Mouse (Mus musculus): ENCODE results near the gene Sox5. TPM values are rescaled to one million over a fixed set of nuclear protein-coding genes. Genes with fewer than 3 reads are reported as not detected.

The Sox5 gene
- polyA plus RNA-seq, 1 experiment from 2014 or later, result 246 TPM

DNA sequence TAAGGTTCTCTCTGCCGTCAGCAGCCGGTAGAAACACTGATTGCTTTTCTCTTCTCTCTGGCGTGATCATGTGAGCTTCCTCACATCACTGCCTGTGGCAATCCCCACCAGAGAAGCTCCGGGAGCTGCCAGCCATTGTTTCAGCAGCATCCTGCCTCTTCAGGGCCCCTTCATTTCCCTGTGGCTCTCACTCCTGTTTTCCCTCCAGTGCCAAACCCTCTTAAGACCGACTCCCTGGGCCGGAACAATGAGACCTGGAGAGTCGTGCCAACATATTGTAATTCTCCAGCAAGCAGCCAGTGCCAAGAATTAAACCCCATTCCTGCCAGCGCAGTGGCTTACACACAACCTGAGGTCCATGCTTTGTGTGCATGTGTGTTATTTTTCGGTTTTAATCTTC lies 736.3 kb downstream of the Sox5 start:
- peak; percentile 64 for ATAC-seq
- 8% methylated on average over 9 of the region's 9 CpGs for WGBS
- Histone ChIP-seq H3K9ac (replicated peaks; ENCODE audit: low read depth, low read length) (peak overlapping the region; percentile 35), H3K27ac (ENCODE audit: low read length) (peak overlapping the region; percentile 67), H3K36me3 (ENCODE audit: control insufficient read depth, insufficient read depth) (no peaks in the 10 kb centered on the region), H3K4me1 (replicated peaks; ENCODE audit: control insufficient read depth, insufficient read depth, low read length) (peaks cover 34% of the 10 kb centered on the region), H3K9me3 (ENCODE audit: control insufficient read depth, low read length) (no peaks in the 10 kb centered on the region), H3K4me2 (ENCODE audit: low read length) (peak overlapping the region; percentile 34), H3K27me3 (replicated peaks; ENCODE audit: control insufficient read depth, insufficient read depth, low read length) (no peaks in the 10 kb centered on the region), H3K4me3 (replicated peaks; ENCODE audit: low read length) (no peak overlapping the region)

DNA sequence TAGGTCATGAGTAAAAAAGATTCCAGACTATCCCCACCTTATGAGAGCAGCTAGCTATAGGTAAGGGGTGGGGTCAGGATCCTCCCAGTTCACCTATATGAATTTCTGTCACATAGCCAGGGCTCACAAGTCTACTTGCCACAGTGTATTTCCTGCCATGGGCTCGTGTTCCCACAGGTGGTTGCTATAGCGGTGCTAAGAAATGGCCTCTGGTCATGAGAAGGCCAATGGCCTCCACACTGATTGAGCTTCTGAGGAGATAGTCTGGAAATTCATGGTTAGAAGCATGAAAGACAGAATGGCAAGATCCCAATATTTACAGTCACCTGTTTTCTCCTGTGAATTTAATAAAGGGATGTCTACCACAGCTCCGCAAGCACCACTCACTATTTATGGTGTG lies 737.4 kb downstream of the Sox5 start:
- Histone ChIP-seq H3K4me3 (replicated peaks; ENCODE audit: low read length) (no peak overlapping the region), H3K27me3 (replicated peaks; ENCODE audit: control insufficient read depth, insufficient read depth, low read length) (no peaks in the 10 kb centered on the region), H3K9ac (replicated peaks; ENCODE audit: low read depth, low read length) (no peak overlapping the region), H3K36me3 (ENCODE audit: control insufficient read depth, insufficient read depth) (no peaks in the 10 kb centered on the region), H3K4me1 (replicated peaks; ENCODE audit: control insufficient read depth, insufficient read depth, low read length) (peaks cover 35% of the 10 kb centered on the region), H3K27ac (ENCODE audit: low read length) (no peak overlapping the region), H3K4me2 (ENCODE audit: low read length) (no peak overlapping the region), H3K9me3 (ENCODE audit: control insufficient read depth, low read length) (no peaks in the 10 kb centered on the region)
- 86% methylated on average over 3 of the region's 3 CpGs for WGBS
- ATAC-seq, result no peak

DNA sequence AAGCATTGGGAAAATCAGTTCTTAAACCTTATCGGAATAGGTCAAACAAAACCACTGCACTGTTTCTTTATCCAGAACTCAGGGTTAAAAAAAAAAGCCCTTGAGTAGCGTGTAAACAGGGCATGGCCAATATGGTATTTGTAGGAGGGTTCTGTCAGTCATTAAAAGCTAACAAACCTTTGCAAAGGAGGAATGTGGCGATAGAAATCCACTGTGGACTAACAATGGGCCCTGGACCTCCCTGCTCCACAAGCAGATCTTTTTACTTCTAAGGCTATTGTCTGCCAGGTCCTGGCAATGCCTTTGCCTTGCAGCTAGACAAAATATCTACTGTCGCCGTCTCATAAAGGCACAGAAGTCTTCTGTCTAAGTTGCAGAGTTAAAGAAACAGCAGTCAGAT lies 738.8 kb downstream of the Sox5 start:
- Histone ChIP-seq H3K4me1 (replicated peaks; ENCODE audit: control insufficient read depth, insufficient read depth, low read length) (peaks cover 39% of the 10 kb centered on the region), H3K27ac (ENCODE audit: low read length) (peak overlapping the region; percentile 28; the same call in 1 of the 2 replicates)

DNA sequence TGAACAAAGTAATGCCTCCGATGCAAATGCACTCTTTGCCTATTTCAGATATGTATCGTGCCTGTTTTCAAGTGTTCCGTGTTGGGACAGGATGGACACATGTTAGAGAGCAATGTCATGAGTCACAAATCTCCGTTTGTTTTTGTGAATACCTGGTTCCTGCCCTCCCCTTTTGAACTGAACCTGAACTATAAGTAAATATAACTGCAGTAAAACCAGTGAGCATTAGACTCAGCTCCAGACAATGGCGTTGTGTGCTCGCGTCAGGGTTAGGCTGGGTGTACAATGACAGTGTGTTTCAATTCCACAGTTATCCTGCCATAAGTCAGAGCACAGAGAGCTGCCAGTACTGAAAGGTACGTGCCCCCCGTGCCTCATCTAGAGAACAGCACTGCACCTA lies 739.8 kb downstream of the Sox5 start:
- WGBS, result 47% methylated on average over 9 of the region's 9 CpGs
- H3K4me2 ChIP-seq (ENCODE audit: low read length), result no peak overlapping the region
- H3K36me3 ChIP-seq (ENCODE audit: control insufficient read depth, insufficient read depth), result no peaks in the 10 kb centered on the region
- H3K4me3 ChIP-seq (replicated peaks; ENCODE audit: low read length), result no peak overlapping the region
- H3K27me3 ChIP-seq (replicated peaks; ENCODE audit: control insufficient read depth, insufficient read depth, low read length), result no peaks in the 10 kb centered on the region
- ATAC-seq, result 0 out of 2 replicates have a peak, but pooled peaks have one; percentile 21
- H3K9me3 ChIP-seq (ENCODE audit: control insufficient read depth, low read length), result no peaks in the 10 kb centered on the region
- no peak overlapping the region for H3K9ac ChIP-seq (replicated peaks; ENCODE audit: low read depth, low read length)
- H3K4me1 ChIP-seq (replicated peaks; ENCODE audit: control insufficient read depth, insufficient read depth, low read length), result peaks cover 39% of the 10 kb centered on the region
- no peak overlapping the region for H3K27ac ChIP-seq (ENCODE audit: low read length)

More for the DNA sequence above, 738.8 kb downstream of the Sox5 start:
- no peaks in the 10 kb centered on the region for H3K9me3 ChIP-seq (ENCODE audit: control insufficient read depth, low read length)
- ATAC-seq, result no peak
- H3K4me2 ChIP-seq (ENCODE audit: low read length), result no peak overlapping the region
- no peaks in the 10 kb centered on the region for H3K36me3 ChIP-seq (ENCODE audit: control insufficient read depth, insufficient read depth)
- H3K9ac ChIP-seq (replicated peaks; ENCODE audit: low read depth, low read length), result no peak overlapping the region
- WGBS, result 14% methylated on average over 5 of the region's 5 CpGs
- H3K27me3 ChIP-seq (replicated peaks; ENCODE audit: control insufficient read depth, insufficient read depth, low read length), result no peaks in the 10 kb centered on the region
- H3K4me3 ChIP-seq (replicated peaks; ENCODE audit: low read length), result no peak overlapping the region

DNA sequence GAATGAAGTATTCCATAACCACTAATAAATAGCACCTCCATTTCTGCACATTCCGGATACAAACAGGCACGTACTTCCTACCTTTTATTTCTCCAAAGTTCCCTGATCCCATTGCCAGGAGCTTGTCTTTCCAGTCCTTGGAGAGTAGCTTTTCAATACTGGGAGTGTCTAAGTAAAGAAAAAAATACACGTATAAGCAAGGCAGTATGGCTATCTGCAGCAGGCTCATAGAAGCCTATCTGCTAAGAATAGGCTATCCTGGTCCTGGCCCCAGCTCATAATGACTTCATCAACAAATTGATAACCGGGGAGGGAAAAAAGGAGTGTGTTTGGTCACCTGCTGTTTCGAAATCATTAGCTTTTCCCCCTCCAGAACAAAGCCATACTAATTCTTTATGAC lies 740.6 kb downstream of the Sox5 start:
- H3K4me2 ChIP-seq (ENCODE audit: low read length), result no peak overlapping the region
- H3K9me3 ChIP-seq (ENCODE audit: control insufficient read depth, low read length), result no peaks in the 10 kb centered on the region
- WGBS, result 35% methylated on average over 5 of the region's 5 CpGs
- H3K9ac ChIP-seq (replicated peaks; ENCODE audit: low read depth, low read length), result no peak overlapping the region
- ATAC-seq, result no peak
- no peak overlapping the region for H3K27ac ChIP-seq (ENCODE audit: low read length)
- no peaks in the 10 kb centered on the region for H3K27me3 ChIP-seq (replicated peaks; ENCODE audit: control insufficient read depth, insufficient read depth, low read length)
- H3K4me3 ChIP-seq (replicated peaks; ENCODE audit: low read length), result no peak overlapping the region
- H3K4me1 ChIP-seq (replicated peaks; ENCODE audit: control insufficient read depth, insufficient read depth, low read length), result peaks cover 36% of the 10 kb centered on the region
- H3K36me3 ChIP-seq (ENCODE audit: control insufficient read depth, insufficient read depth), result no peaks in the 10 kb centered on the region

DNA sequence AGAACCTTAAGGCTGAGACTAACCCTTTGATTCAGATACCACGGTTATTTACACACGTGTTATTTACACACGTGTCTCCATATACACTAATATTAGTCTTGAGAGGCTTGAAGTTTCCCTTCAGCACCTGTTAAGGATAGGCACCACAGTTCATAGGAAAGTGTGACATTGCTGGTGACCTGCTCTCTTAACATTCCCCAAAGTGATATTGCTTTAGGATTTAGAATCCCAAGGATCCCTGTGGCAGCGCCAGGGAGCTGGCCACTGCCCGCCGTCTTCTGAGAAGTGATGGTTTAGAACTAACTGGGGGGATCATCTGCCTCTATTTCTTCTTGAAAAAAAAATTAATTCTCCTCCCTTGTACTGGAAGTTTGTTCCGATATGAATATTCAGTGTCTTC lies 741.4 kb downstream of the Sox5 start:
- Histone ChIP-seq H3K9ac (replicated peaks; ENCODE audit: low read depth, low read length) (no peak overlapping the region), H3K4me3 (replicated peaks; ENCODE audit: low read length) (no peak overlapping the region), H3K36me3 (ENCODE audit: control insufficient read depth, insufficient read depth) (no peaks in the 10 kb centered on the region), H3K4me2 (ENCODE audit: low read length) (no peak overlapping the region), H3K27ac (ENCODE audit: low read length) (no peak overlapping the region), H3K4me1 (replicated peaks; ENCODE audit: control insufficient read depth, insufficient read depth, low read length) (peaks cover 31% of the 10 kb centered on the region), H3K27me3 (replicated peaks; ENCODE audit: control insufficient read depth, insufficient read depth, low read length) (no peaks in the 10 kb centered on the region), H3K9me3 (ENCODE audit: control insufficient read depth, low read length) (no peaks in the 10 kb centered on the region)
- WGBS, result 89% methylated on average over 7 of the region's 7 CpGs
- ATAC-seq, result no peak

DNA sequence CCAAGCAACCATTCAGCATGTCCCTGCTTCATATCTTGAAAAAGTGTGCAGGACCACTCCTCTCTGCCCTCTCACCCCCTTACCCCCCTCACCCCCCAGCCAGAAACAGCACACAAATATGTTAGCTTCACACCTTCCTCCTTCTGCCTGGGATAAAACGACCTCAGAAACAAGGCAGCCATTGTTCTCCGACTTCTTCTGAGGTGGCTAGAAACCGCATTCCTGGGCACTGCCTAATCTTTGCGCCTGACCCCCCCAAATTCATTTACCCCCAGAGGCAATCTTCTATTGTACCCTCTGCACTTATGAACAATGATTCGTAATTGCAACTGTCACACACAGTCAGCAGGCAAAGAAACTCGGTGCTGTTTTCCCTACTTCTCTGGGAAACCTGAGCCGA lies 742.6 kb downstream of the Sox5 start:
- H3K27me3 ChIP-seq (replicated peaks; ENCODE audit: control insufficient read depth, insufficient read depth, low read length), result no peaks in the 10 kb centered on the region
- ATAC-seq, result no peak
- H3K4me2 ChIP-seq (ENCODE audit: low read length), result no peak overlapping the region
- no peaks in the 10 kb centered on the region for H3K9me3 ChIP-seq (ENCODE audit: control insufficient read depth, low read length)
- no peak overlapping the region for H3K27ac ChIP-seq (ENCODE audit: low read length)
- 7% methylated on average over 7 of the region's 7 CpGs for WGBS
- H3K4me3 ChIP-seq (replicated peaks; ENCODE audit: low read length), result no peak overlapping the region
- peaks cover 26% of the 10 kb centered on the region for H3K4me1 ChIP-seq (replicated peaks; ENCODE audit: control insufficient read depth, insufficient read depth, low read length)
- H3K36me3 ChIP-seq (ENCODE audit: control insufficient read depth, insufficient read depth), result no peaks in the 10 kb centered on the region
- H3K9ac ChIP-seq (replicated peaks; ENCODE audit: low read depth, low read length), result no peak overlapping the region

DNA sequence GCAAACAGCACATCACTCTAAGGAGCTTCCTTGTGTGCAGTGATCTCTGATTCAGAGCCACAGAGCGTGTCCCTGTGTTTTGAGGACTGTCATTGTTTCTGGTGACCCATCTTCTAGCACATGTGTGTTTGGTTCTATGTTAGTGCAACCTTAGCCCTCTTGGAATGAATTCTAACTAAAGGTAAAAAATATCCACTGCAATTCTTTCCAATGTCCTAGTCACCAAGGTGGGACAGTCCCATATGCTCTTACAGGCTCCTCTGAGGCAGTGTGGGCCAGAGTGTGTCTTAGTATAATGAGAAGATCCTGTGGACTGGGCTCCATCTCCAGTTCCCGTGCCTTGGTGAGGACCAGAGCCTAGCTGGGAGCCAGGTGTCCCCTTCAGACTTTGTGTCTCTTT lies 748.6 kb downstream of the Sox5 start:
- H3K9me3 ChIP-seq (ENCODE audit: control insufficient read depth, low read length), result no peaks in the 10 kb centered on the region
- 98% methylated on average over 2 of the region's 2 CpGs for WGBS
- no peak overlapping the region for H3K4me3 ChIP-seq (replicated peaks; ENCODE audit: low read length)
- H3K4me1 ChIP-seq (replicated peaks; ENCODE audit: control insufficient read depth, insufficient read depth, low read length), result no peaks in the 10 kb centered on the region
- no peak overlapping the region for H3K27ac ChIP-seq (ENCODE audit: low read length)
- no peak for ATAC-seq
- no peaks in the 10 kb centered on the region for H3K27me3 ChIP-seq (replicated peaks; ENCODE audit: control insufficient read depth, insufficient read depth, low read length)
- no peak overlapping the region for H3K4me2 ChIP-seq (ENCODE audit: low read length)
- no peak overlapping the region for H3K9ac ChIP-seq (replicated peaks; ENCODE audit: low read depth, low read length)
- H3K36me3 ChIP-seq (ENCODE audit: control insufficient read depth, insufficient read depth), result no peaks in the 10 kb centered on the region

DNA sequence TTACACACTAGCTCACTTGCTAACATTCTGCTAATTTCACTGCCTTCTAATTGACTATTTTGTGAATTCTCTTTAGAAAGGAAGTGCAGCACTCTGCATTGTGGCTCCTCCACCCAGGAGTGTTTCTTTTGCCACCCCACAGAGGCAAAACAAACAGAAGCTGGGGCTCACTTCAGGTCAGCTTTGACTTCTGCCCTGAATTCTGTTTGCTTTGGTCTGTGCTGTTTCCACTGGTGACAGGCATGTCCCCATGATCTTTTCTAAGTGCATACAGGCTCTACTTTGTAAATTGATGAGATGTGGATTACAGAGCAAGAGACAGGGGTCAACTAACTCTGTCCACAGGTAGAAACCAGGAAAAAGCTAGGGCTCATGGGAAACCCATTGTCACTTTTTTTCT lies 764.8 kb downstream of the Sox5 start:
- no peak for ATAC-seq
- Histone ChIP-seq H3K4me1 (replicated peaks; ENCODE audit: control insufficient read depth, insufficient read depth, low read length) (no peaks in the 10 kb centered on the region), H3K27me3 (replicated peaks; ENCODE audit: control insufficient read depth, insufficient read depth, low read length) (no peaks in the 10 kb centered on the region), H3K9me3 (ENCODE audit: control insufficient read depth, low read length) (no peaks in the 10 kb centered on the region), H3K36me3 (ENCODE audit: control insufficient read depth, insufficient read depth) (peaks cover 7% of the 10 kb centered on the region; the same call in 1 of the 2 replicates), H3K4me3 (replicated peaks; ENCODE audit: low read length) (no peak overlapping the region), H3K27ac (ENCODE audit: low read length) (no peak overlapping the region), H3K4me2 (ENCODE audit: low read length) (no peak overlapping the region), H3K9ac (replicated peaks; ENCODE audit: low read depth, low read length) (no peak overlapping the region)

DNA sequence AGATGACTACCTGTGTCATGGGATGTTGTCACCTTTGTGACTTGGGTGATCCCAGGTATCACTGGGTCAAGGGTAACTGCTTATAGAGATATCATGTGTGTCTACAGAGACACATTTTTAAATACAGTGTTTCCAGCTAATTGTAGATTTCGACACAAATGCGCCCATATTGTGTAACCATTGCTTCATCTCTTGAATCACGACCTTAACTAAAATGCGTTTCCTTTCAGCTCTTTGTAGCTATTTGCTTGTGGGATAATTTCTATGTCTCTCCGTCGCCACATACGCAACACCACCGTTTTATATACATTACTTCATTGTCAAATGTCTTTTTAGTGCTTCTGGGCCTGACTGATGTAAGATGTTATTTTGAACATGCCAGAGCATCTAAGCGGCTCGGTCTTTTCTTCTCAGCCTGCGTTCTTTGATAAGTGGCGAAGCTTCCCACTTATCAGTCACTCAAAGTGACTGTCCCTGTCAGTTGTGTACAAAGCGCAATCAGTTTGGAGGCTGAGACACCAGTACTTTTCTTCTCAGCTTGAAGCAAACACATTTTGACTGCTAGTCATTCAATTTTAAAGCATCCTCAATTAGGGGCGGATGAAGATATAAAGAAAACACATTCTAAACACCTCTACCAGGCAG lies 769.8 kb downstream of the Sox5 start:
- peaks cover 5% of the 10 kb centered on the region; the same call in 1 of the 2 replicates for H3K36me3 ChIP-seq (ENCODE audit: control insufficient read depth, insufficient read depth)
- H3K27me3 ChIP-seq (replicated peaks; ENCODE audit: control insufficient read depth, insufficient read depth, low read length), result no peaks in the 10 kb centered on the region
- ATAC-seq, result no peak
- no peaks in the 10 kb centered on the region for H3K9me3 ChIP-seq (ENCODE audit: control insufficient read depth, low read length)
- no peak overlapping the region for H3K4me2 ChIP-seq (ENCODE audit: low read length)
- no peak overlapping the region for H3K9ac ChIP-seq (replicated peaks; ENCODE audit: low read depth, low read length)
- H3K4me1 ChIP-seq (replicated peaks; ENCODE audit: control insufficient read depth, insufficient read depth, low read length), result no peaks in the 10 kb centered on the region
- H3K4me3 ChIP-seq (replicated peaks; ENCODE audit: low read length), result no peak overlapping the region
- 82% methylated on average over 14 of the region's 14 CpGs for WGBS
- no peak overlapping the region for H3K27ac ChIP-seq (ENCODE audit: low read length)
